Mouse (Mus musculus) liver, postnatal 0 days (tissue): Measurements from ENCODE around the gene Rnf34. TPM values are rescaled to one million over a fixed set of nuclear protein-coding genes. Genes with fewer than 3 reads are reported as not detected.

Source experiments
- ATAC-seq: fragments of 200-750 bp; cut with Nextera tagmentation; 2 replicates; pipeline ENCODE4 v1.8.0; 2017; ENCODE audit warnings: mild to moderate bottlenecking, moderate library complexity
- DNase-seq: peaks from one replicate; pipeline ENCODE4 v3.0.0-alpha.2; 2016
- H3K27ac ChIP-seq: fragments of 300-500 bp; sonication (generic); 2 replicates; pipeline ENCODE4 v1.5.1; 2014; ENCODE audit warnings: antibody characterized with exemption, moderate library complexity, mild to moderate bottlenecking, low read depth
- H3K27me3 ChIP-seq: fragments of 300-500 bp; sonication (generic); 2 replicates; pipeline ENCODE4 v1.6.1; 2014; ENCODE audit warnings: low read length, control low read depth, mixed read lengths; ENCODE audit not compliant: insufficient read depth
- H3K36me3 ChIP-seq: fragments of 300-500 bp; sonication (generic); replicated peaks from 2 replicates; pipeline ENCODE4 v1.6.1; 2014; ENCODE audit warnings: mild to moderate bottlenecking, control low read depth, low read length, moderate library complexity, mixed read lengths; ENCODE audit not compliant: insufficient read depth
- H3K4me1 ChIP-seq: fragments of 300-500 bp; sonication (generic); 2 replicates; pipeline ENCODE4 v1.6.1; 2014; ENCODE audit warnings: antibody characterized with exemption, mild to moderate bottlenecking, control low read depth; ENCODE audit not compliant: insufficient read depth
- H3K4me2 ChIP-seq: fragments of 300-500 bp; sonication (generic); 2 replicates; pipeline ENCODE4 v1.6.1; 2014; ENCODE audit warnings: low read depth, mild to moderate bottlenecking, low read length, moderate library complexity, mixed read lengths
- H3K4me3 ChIP-seq: fragments of 300-500 bp; sonication (generic); 2 replicates; pipeline ENCODE4 v1.5.1; 2014; ENCODE audit warnings: low read depth, low read length
- H3K9ac ChIP-seq: fragments of 300-500 bp; sonication (generic); replicated peaks from 2 replicates; pipeline ENCODE4 v1.6.1; 2014; ENCODE audit warnings: mild to moderate bottlenecking, moderate library complexity
- H3K9me3 ChIP-seq: fragments of 300-500 bp; sonication (generic); 2 replicates; pipeline ENCODE4 v1.6.1; 2016; ENCODE audit warnings: mild to moderate bottlenecking, control low read depth, low read length, mixed read lengths
- CTCF ChIP-seq: sonication (generic); IDR thresholded peaks from 2 replicates; pipeline ENCODE4 v1.5.1; 2016; ENCODE audit warnings: antibody characterized with exemption, low read depth
- EP300 ChIP-seq: IDR thresholded peaks from 2 replicates; pipeline ENCODE4 v1.6.1; 2016; ENCODE audit warnings: antibody characterized with exemption, low read depth, mild to moderate bottlenecking
- WGBS: fragments of 180-500 bp; shearing (Covaris S2); extraction: QIAGEN DNeasy Blood & Tissue Kit; methylation state at CpG from one replicate; pipeline ENCODE4 v1.1.7; 2014; ENCODE audit not compliant: insufficient replicate concordance; 5-methylcytosine and 5-hydroxymethylcytosine counted together
- polyA plus RNA-seq: library from polyadenylated mRNA; unstranded; fragments of >200 nt; fragmentation: Nextera tagmentation; extraction: Ambion mirVana; gene quantifications from 2 replicates; pipeline ENCODE4 v1.2.1, GENCODE M21; 2015

Rnf34 gene
- polyA plus RNA-seq, 1 experiment from 2014 or later, result 8.3 TPM

DNA sequence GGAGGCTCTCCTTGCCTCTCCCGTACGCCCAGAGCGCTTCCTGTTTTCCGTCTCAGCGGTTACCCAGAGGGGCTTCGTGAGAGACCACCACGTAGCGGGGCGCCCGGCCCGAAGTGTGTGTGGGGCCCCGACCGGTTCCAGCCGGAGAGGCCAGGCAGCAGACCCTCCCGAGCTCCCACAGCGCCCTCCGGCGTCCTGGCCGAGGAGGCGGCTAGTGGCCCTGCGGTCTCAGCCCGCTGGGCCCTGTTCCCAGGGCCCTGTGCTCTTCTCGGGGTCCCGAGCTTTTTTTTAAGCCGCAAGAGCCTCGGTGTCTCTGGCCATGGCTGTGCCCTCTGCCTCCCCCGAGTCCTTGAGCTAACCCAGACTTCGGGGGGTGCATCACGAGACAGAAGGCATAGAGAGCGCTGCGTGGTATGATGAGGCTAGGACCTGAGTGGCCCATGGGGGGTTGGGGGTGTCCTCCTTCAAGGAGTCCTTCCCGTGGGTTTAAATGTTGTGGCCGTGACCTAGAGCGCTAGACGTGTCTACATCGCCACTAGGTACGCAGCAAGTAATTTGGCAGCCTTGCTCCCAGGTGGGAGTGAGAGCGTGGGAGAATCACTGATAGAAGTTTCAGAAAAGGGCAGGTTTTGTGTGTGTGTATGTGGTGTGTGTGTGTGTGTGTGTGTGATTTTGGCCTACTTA, 613 bp downstream of the Rnf34 start:
- TF ChIP-seq EP300, result no peak
- TF ChIP-seq CTCF, result peak; percentile 69
- Histone ChIP-seq H3K4me1 (peaks cover 14% of the 10 kb centered on the region), H3K4me2 (peak overlapping the region; percentile 81), H3K4me3 (peak overlapping the region; percentile 98), H3K27ac (peak overlapping the region; percentile 97), H3K9ac (peak overlapping the region; percentile 100), H3K27me3 (no peaks in the 10 kb centered on the region), H3K9me3 (no peaks in the 10 kb centered on the region), H3K36me3 (0 out of 2 replicates have a peak, but pooled peaks cover 3% of the 10 kb centered on the region)
- WGBS, result under 1% methylated on average over 36 of the region's 38 CpGs
- ATAC-seq (peak; percentile 83), DNase-seq (peak; percentile 81)

GRCm38 (mm10) chr5:122852611-122853010, 2.8 kb downstream of the Rnf34 start:
- Histone ChIP-seq H3K27ac (no peak overlapping the region), H3K9ac (no peak overlapping the region), H3K4me3 (no peak overlapping the region), H3K36me3 (0 out of 2 replicates have a peak, but pooled peaks cover 5% of the 10 kb centered on the region), H3K4me2 (no peak overlapping the region), H3K4me1 (peaks cover 14% of the 10 kb centered on the region), H3K27me3 (no peaks in the 10 kb centered on the region), H3K9me3 (no peaks in the 10 kb centered on the region)
- DNase-seq, result peak; percentile 17
- ATAC-seq, result no peak
- TF ChIP-seq CTCF (no peak), EP300 (no peak)
- 37% methylated on average over 2 of the region's 2 CpGs for WGBS

GRCm38 (mm10) chr5:122855858-122856257, 6.0 kb downstream of the Rnf34 start:
- H3K36me3 ChIP-seq, result 0 out of 2 replicates have a peak, but pooled peaks cover 5% of the 10 kb centered on the region
- no peak for DNase-seq
- no peak overlapping the region for H3K4me3 ChIP-seq
- no peaks in the 10 kb centered on the region for H3K9me3 ChIP-seq
- no peak overlapping the region for H3K9ac ChIP-seq
- H3K4me2 ChIP-seq, result no peak overlapping the region
- no peak for ATAC-seq
- H3K27ac ChIP-seq, result no peak overlapping the region
- H3K27me3 ChIP-seq, result no peaks in the 10 kb centered on the region
- H3K4me1 ChIP-seq, result peaks cover 8% of the 10 kb centered on the region
- WGBS, result 61% methylated on average over 3 of the region's 3 CpGs
- TF ChIP-seq EP300, result no peak
- peak; percentile 40 for TF ChIP-seq CTCF

- H3K9me3 ChIP-seq, result no peaks in the 10 kb centered on the region
- H3K27ac ChIP-seq, result no peak overlapping the region
- no peak for TF ChIP-seq EP300
- no peak for TF ChIP-seq CTCF
- 74% methylated on average over 2 of the region's 2 CpGs for WGBS
- H3K27me3 ChIP-seq, result no peaks in the 10 kb centered on the region
- H3K4me3 ChIP-seq, result no peak overlapping the region
- DNase-seq (no peak), ATAC-seq (no peak)
- no peak overlapping the region for H3K9ac ChIP-seq
- H3K36me3 ChIP-seq, result peaks cover 49% of the 10 kb centered on the region
- H3K4me1 ChIP-seq, result no peaks in the 10 kb centered on the region
- H3K4me2 ChIP-seq, result no peak overlapping the region
Measured at GRCm38 (mm10) chr5:122863053-122863452, 13.2 kb downstream of the Rnf34 start.

- ATAC-seq (no peak), DNase-seq (no peak)
- Histone ChIP-seq H3K27ac (no peak overlapping the region), H3K27me3 (no peaks in the 10 kb centered on the region), H3K36me3 (peaks cover 48% of the 10 kb centered on the region), H3K4me3 (no peak overlapping the region), H3K4me2 (no peak overlapping the region), H3K4me1 (peaks cover 2% of the 10 kb centered on the region; the same call in 1 of the 2 replicates), H3K9me3 (no peaks in the 10 kb centered on the region), H3K9ac (no peak overlapping the region)
- 92% methylated on average over 3 of the region's 3 CpGs for WGBS
- no peak for TF ChIP-seq CTCF
- TF ChIP-seq EP300, result no peak
Measured at GRCm38 (mm10) chr5:122872626-122873025, 22.8 kb downstream of the Rnf34 start.

DNA sequence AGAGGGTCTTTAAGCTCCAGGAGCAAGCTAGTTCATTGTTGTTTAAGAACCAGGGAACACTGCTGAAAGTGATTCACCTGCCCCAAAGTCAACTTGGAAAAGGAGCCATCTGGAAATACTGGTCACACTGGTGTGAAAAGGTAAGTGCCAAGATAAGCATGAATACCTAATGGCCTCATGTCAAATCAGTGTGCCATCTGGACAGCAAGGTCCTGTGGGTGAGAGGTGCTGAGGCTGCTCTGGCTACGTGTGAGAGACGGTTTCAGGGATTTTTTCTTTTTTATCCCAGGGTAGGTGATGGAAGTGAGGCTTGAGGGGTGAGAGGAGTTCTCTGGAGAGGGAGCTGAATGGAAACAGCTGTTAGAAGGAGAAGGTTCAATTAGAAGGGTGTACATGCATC, 23.7 kb downstream of the Rnf34 start:
- no peak overlapping the region for H3K4me2 ChIP-seq
- H3K27me3 ChIP-seq, result no peaks in the 10 kb centered on the region
- H3K36me3 ChIP-seq, result peaks cover 44% of the 10 kb centered on the region
- TF ChIP-seq CTCF (no peak), EP300 (no peak)
- DNase-seq (no peak), ATAC-seq (no peak)
- H3K9ac ChIP-seq, result no peak overlapping the region
- H3K4me1 ChIP-seq, result peaks cover 2% of the 10 kb centered on the region; the same call in 1 of the 2 replicates
- no peak overlapping the region for H3K4me3 ChIP-seq
- no peaks in the 10 kb centered on the region for H3K9me3 ChIP-seq
- 80% methylated on average over 2 of the region's 2 CpGs for WGBS
- no peak overlapping the region for H3K27ac ChIP-seq
